In the genomic region with DNA sequence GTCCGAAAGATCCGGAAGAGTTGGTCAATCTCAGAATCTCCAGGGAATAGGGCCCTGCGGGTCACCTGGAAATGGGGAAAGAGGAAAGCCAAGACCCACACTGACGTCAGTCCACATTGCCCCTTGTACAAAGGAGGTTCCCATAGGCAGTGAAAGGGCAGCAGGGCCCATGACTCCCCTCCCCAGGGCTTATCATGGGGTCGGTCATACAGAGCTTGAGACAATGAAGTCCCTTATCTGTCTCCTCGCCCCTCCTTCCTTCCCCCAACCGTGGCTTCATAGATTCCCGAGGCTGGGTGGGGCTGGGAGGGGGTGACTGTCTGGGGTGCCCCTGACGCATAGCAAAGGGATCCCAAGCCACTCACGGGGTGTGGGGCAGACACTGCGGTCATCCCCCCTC, we compare ENCODE assay signal across 14 mouse cellular contexts.
"Had no signal": no experiment of that assay in that cellular context is flagged by ENCODE, and none has a peak within 500 bp of the region (broad histone marks: within the 10 kb centered on the region; RNA-seq: fewer than 3 reads in every experiment).

No protein-coding gene starts in this region.

- H3K9ac ChIP-seq: liver, embryonic 15.5 days; lung, embryonic 14.5 days; neural tube, embryonic 15.5 days had no signal

- H3K4me3 ChIP-seq: left cerebral cortex, adult 2 months; limb, embryonic 10.5 days; liver, embryonic 15.5 days; midbrain, embryonic 10.5 days; myocyte; neural tube, embryonic 15.5 days had no signal

- H3K27ac ChIP-seq: left cerebral cortex, adult 2 months; limb, embryonic 10.5 days; liver, embryonic 15.5 days; midbrain, embryonic 10.5 days; neural tube, embryonic 15.5 days; stomach, postnatal 0 days had no signal

- H3K4me2 ChIP-seq: liver, embryonic 15.5 days; lung, embryonic 14.5 days; neural tube, embryonic 15.5 days had no signal

- H3K27me3 ChIP-seq: liver, embryonic 15.5 days; neural tube, embryonic 15.5 days had no signal

- H3K36me3 ChIP-seq: neural tube, embryonic 15.5 days had no signal

- DNase-seq: lung, embryonic 14.5 days; lung, postnatal 10 days; lung, postnatal 4 days; midbrain, embryonic 14.5 days; right cerebral cortex, adult 18-20 months; right cerebral cortex, postnatal 25 days; thymus, postnatal 4 days had no signal

- H3K9me3 ChIP-seq: limb, embryonic 10.5 days; liver, embryonic 15.5 days; midbrain, embryonic 10.5 days; neural tube, embryonic 15.5 days had no signal
